23 mouse cellular contexts compared by ENCODE assay signal in genomic region chr19:4646917-4647492, GRCm38 (mm10). TPM values are rescaled to one million over a fixed set of nuclear protein-coding genes. Genes with fewer than 3 reads are reported as not detected.
DNase-seq lines count a peak whose midpoint lies in the region; ATAC-seq lines count a peak whose summit lies in the region.
"Had no signal": no experiment of that assay in that cellular context is flagged by ENCODE, and none has a peak within 500 bp of the region (broad histone marks: within the 10 kb centered on the region; RNA-seq: fewer than 3 reads in every experiment).

No protein-coding gene starts in this region.

- no peak overlapping the region for H3K4me2 ChIP-seq in embryonic facial prominence, embryonic 13.5 days
- H3K4me2 ChIP-seq: embryonic facial prominence, embryonic 12.5 days; heart, embryonic 13.5 days; lung, embryonic 14.5 days; midbrain, embryonic 13.5 days had no signal

- no peaks in the 10 kb centered on the region for H3K4me1 ChIP-seq in embryonic facial prominence, embryonic 13.5 days
- no peaks in the 10 kb centered on the region for H3K4me1 ChIP-seq in embryonic facial prominence, embryonic 10.5 days
- H3K4me1 ChIP-seq: embryonic facial prominence, embryonic 12.5 days; heart, embryonic 13.5 days; midbrain, embryonic 13.5 days had no signal

- ATAC-seq in embryonic facial prominence, embryonic 13.5 days (ENCODE audit: insufficient number of reproducible peaks, insufficient read depth, low FRiP score, low TSS enrichment, low read depth) = no peak
- ATAC-seq: CD4-positive, CD25-positive, alpha-beta regulatory T cell, adult 4 months; hindbrain, embryonic 16.5 days; midbrain, embryonic 13.5 days had no signal

- H3K27ac ChIP-seq in embryonic facial prominence, embryonic 13.5 days = no peak overlapping the region
- H3K27ac ChIP-seq in embryonic facial prominence, embryonic 10.5 days (replicated peaks) = no peak overlapping the region
- H3K27ac ChIP-seq: embryonic facial prominence, embryonic 12.5 days; heart, embryonic 13.5 days; midbrain, embryonic 13.5 days had no signal

- H3K9me3 ChIP-seq in embryonic facial prominence, embryonic 13.5 days = no peaks in the 10 kb centered on the region
- no peaks in the 10 kb centered on the region for H3K9me3 ChIP-seq in embryonic facial prominence, embryonic 10.5 days
- H3K9me3 ChIP-seq: embryonic facial prominence, embryonic 12.5 days; G1E; heart, embryonic 13.5 days; midbrain, embryonic 13.5 days had no signal

- intact Hi-C loops in left cerebral cortex, postnatal 14 days (cut with DNase I) = loop anchor here (1.0 to 5.0 kb wide), 2 partner anchors 50 to 65 kb away; partner anchors contain the start of gene Sptbn2

- H3K4me3 ChIP-seq in embryonic facial prominence, embryonic 13.5 days = no peak overlapping the region
- H3K4me3 ChIP-seq in embryonic facial prominence, embryonic 10.5 days = no peak overlapping the region
- H3K4me3 ChIP-seq: embryonic facial prominence, embryonic 12.5 days; heart, embryonic 13.5 days; midbrain, embryonic 13.5 days had no signal

- 0 out of 2 replicates have a peak overlapping the region, but pooled peaks have one; percentile 36 for H3K9ac ChIP-seq in embryonic facial prominence, embryonic 13.5 days
- H3K9ac ChIP-seq: embryonic facial prominence, embryonic 12.5 days; heart, embryonic 13.5 days; lung, embryonic 14.5 days; midbrain, embryonic 13.5 days had no signal

- DNase-seq in embryonic facial prominence, embryonic 10.5 days (ENCODE audit: low spot score) = no peak
- peak; percentile 41 to 67 for DNase-seq in layer of hippocampus, adult 18-20 months (ENCODE audit: low spot score in 2 of 2)
- peak; percentile 81 to 91 for DNase-seq in left cerebral cortex, postnatal 14 days (ENCODE audit: low spot score in 2 of 2)
- DNase-seq in right cerebral cortex, postnatal 36 days (ENCODE audit: low spot score in 2 of 2) = peak; percentile 75 to 81
- DNase-seq in gastrocnemius, adult 8-10 months (ENCODE audit: low spot score in 2 of 2) = no peak
- DNase-seq in heart, postnatal 4 days = no peak
- DNase-seq in kidney, adult 9 months = no peak
- DNase-seq: cerebellum, adult 11 months; cerebellum, postnatal 36 days; heart, adult 11 months; heart, postnatal 36 days; kidney, adult 2 months; kidney, postnatal 25 days; lung, embryonic 14.5 days; spleen, adult 18-20 months; thymus, postnatal 25 days had no signal

- H3K36me3 ChIP-seq in embryonic facial prominence, embryonic 13.5 days = no peaks in the 10 kb centered on the region
- no peaks in the 10 kb centered on the region for H3K36me3 ChIP-seq in embryonic facial prominence, embryonic 10.5 days (replicated peaks)
- H3K36me3 ChIP-seq: embryonic facial prominence, embryonic 12.5 days; G1E; heart, embryonic 13.5 days; midbrain, embryonic 13.5 days had no signal

- no peaks in the 10 kb centered on the region for H3K27me3 ChIP-seq in embryonic facial prominence, embryonic 13.5 days
- 0 out of 2 replicates have a peak, but pooled peaks cover 3% of the 10 kb centered on the region for H3K27me3 ChIP-seq in embryonic facial prominence, embryonic 10.5 days (replicated peaks; ENCODE audit: low read depth, poor library complexity, severe bottlenecking)
- H3K27me3 ChIP-seq: embryonic facial prominence, embryonic 12.5 days had no signal

- WGBS in embryonic facial prominence, embryonic 13.5 days = 64% methylated on average over 11 of the region's 11 CpGs
- 81% methylated on average over 11 of the region's 11 CpGs for WGBS in embryonic facial prominence, embryonic 10.5 days

RNA-seq across cellular contexts. Expression of gene Rce1, which starts 21.6 kb away (rescaled TPM):
- polyA plus RNA-seq in embryonic facial prominence, embryonic 13.5 days (2015; fragmentation: Nextera tagmentation; extraction: Ambion mirVana) = 62.5 and 66.6 TPM in 2 replicates
- 75.5 and 82.9 TPM in 2 replicates for polyA plus RNA-seq in embryonic facial prominence, embryonic 10.5 days (2016; fragmentation: Nextera tagmentation; extraction: Ambion mirVana)
- 10 to 100 TPM; 23.1 to 28.3 TPM for total RNA-seq in layer of hippocampus, adult 18-20 months (2021)
- 10 to 100 TPM; 20.4 to 20.6 TPM for total RNA-seq in left cerebral cortex, postnatal 14 days (2021)
- 1 to 10 TPM; 3.2 to 7.5 (median 4.0) TPM for total RNA-seq in gastrocnemius, adult 8-10 months (2022)
- 10 to 100 TPM; 16.1 to 18.0 TPM for total RNA-seq in heart, postnatal 4 days (2021)

RNA-seq across cellular contexts. Expression of gene Lrfn4, which starts 31.5 kb away (rescaled TPM):
- polyA plus RNA-seq in embryonic facial prominence, embryonic 13.5 days (2015; fragmentation: Nextera tagmentation; extraction: Ambion mirVana) = 8.7 and 9.9 TPM in 2 replicates
- 6.8 TPM in 2 replicates for polyA plus RNA-seq in embryonic facial prominence, embryonic 10.5 days (2016; fragmentation: Nextera tagmentation; extraction: Ambion mirVana)
- 10 to 100 TPM; 35.2 to 35.6 TPM for total RNA-seq in layer of hippocampus, adult 18-20 months (2021)
- 10 to 100 TPM; 59.2 to 66.1 TPM for total RNA-seq in left cerebral cortex, postnatal 14 days (2021)
- 1 to 10 TPM in 2 of 4 experiments, under 1 TPM in 2; 0.46 to 6.3 (median 1.1) TPM for total RNA-seq in gastrocnemius, adult 8-10 months (2022)
- total RNA-seq in heart, postnatal 4 days (2021) = 10 to 100 TPM; 19.1 to 20.5 TPM
- polyA plus RNA-seq: CD4-positive, CD25-positive, alpha-beta regulatory T cell, adult 4 months had no signal

RNA-seq across cellular contexts. Expression of gene Gm960, which starts 51.5 kb away (rescaled TPM):
- polyA plus RNA-seq in embryonic facial prominence, embryonic 13.5 days (2015; fragmentation: Nextera tagmentation; extraction: Ambion mirVana) = 5.2 and 8.0 TPM in 2 replicates
- polyA plus RNA-seq in embryonic facial prominence, embryonic 10.5 days (2016; fragmentation: Nextera tagmentation; extraction: Ambion mirVana) = 2.0 and 2.6 TPM in 2 replicates
- total RNA-seq in layer of hippocampus, adult 18-20 months (2021) = 1 to 10 TPM; 1.1 to 1.6 TPM
- total RNA-seq in left cerebral cortex, postnatal 14 days (2021) = 1 to 10 TPM; 1.8 to 2.1 TPM
- not detected for total RNA-seq in gastrocnemius, adult 8-10 months (2022)
- under 1 TPM; 0.12 to 0.68 TPM for total RNA-seq in heart, postnatal 4 days (2021)
- total RNA-seq: heart, postnatal 36 days had no signal
- polyA plus RNA-seq: CD4-positive, CD25-positive, alpha-beta regulatory T cell, adult 4 months; G1E had no signal

Comparison
In these comparisons a context has a peak if more than half of its experiments do, and no peak if none do; other contexts are left out.
1. DNase-seq: peak in layer of hippocampus, adult 18-20 months (2 of 2), left cerebral cortex, postnatal 14 days (2 of 2) and right cerebral cortex, postnatal 36 days (2 of 2); none in embryonic facial prominence, embryonic 10.5 days (single experiment), gastrocnemius, adult 8-10 months (0 of 2), heart, postnatal 4 days (single experiment) and kidney, adult 9 months (single experiment).